Mouse (Mus musculus): ENCODE measurements around the gene Dok7.

The Dok7 gene

DNA sequence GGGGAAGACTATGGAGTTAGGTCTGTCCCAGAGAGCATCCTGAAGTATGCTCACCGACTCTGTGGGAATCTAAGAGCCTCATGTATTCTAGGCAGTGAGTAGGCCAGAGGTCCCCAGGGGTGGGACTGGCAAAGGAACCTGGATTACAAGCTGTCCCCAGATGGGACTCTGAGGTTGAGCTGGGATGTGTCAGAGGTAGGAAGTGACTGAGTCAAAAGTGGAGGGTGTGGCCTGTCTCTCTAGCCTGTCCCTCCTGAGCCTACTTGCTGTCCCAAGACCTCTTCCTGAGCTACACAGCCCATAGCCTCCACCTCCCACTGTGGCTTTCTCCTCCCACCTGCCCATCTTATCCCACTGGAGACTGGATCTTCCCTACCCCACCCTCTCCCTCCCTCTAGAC, 1.6 kb downstream of the Dok7 start:
- no peak for DNase-seq

DNA sequence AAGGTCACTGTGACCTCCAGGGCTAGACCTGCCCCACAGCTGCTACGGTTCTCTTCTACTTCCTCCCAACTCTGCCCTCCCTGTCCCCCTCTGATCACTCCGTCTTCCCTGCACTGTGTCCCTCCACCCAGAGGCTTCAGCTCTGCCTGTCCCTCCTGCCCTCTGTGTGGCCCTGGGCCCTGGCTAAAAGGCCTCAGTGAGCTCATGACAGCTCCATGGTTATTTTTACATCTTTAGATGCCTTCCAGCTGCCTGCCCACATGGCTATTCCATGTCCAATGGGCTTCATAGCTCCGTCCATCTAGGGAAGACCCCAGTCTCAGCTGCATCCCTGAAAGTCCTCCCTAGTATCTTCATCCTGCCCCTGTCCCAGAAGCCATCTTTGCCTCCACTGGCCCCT, 3.5 kb downstream of the Dok7 start:
- no peak for DNase-seq

DNA sequence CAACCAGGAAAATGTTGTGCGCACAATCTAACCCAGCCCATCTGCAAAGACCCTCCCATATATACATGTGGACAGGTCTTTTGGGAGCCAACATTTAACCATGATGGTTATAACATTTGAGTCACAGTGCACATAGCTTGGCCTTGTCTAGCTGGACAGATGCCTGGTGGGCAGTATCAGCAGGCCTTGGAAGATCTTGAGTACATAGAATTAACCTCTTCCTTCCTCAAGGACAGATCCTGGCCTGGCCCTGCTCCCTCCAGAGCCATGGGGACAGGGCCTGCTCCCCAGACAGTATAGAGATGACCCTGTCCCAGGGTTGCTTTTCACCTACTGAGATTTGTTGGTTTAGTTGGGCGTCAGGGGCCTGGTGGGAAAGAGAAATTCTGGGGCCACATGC, 13.3 kb downstream of the Dok7 start:
- DNase-seq = no peak

DNA sequence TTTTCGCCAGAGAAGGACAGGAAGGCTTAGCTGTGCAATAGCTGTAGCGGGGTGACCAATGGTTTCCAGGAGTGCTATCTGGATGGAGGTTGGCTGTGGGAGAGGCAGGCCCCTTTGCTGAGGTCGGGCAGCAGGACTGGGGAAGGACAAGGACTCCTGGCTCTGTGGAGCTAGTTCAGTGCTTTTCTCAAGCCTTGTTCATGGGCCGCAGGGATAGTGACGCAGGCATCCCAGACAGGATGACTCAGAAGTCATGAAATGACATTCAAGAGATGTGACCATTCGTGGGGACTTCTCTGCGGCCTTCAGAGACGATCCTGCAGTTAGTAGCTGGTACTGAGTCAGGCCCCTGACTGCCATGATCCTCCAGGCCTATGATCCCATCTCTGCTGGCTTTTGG, 13.7 kb downstream of the Dok7 start:
- no peak for DNase-seq

DNA sequence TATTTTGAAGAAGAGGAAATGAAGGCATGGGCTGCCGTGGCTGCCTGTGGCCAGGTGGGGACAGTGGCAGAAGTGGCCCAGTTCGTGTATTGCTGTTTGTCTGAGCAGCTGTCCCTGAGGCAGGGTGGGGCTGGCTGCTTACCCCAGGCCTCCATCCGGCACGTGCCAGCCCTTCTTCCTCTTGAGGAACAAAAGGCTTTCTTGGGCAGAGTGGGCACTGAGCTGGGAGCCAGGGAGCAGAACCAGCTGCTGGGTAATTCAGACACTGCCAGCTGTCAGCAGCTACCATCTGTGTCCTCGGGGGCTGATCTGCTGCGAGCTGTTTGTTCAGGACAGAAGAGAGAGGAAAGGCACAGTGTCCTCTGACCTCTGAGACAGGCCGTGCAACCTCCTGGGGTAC, 14.4 kb downstream of the Dok7 start:
- no peak for DNase-seq

DNA sequence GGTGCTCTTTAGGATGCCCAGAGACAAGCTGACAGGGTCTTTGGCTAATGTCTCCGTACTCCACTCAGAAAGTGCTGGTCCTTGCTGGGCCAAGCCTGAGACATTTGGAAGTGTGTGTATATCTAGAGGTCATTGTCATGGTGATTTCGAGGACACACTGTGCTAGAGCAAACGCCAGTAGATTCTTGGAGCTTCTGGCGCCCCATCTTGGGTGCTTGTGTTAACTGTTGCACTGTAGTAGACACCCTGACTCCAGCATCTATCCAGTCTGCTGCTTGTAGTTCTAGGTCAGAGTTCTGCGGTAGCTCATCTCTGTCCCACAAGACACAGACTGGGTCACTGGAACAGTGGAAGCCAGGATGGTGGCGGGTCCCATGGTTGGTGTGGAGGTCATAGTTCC, 15.3 kb downstream of the Dok7 start:
- DNase-seq = no peak

DNA sequence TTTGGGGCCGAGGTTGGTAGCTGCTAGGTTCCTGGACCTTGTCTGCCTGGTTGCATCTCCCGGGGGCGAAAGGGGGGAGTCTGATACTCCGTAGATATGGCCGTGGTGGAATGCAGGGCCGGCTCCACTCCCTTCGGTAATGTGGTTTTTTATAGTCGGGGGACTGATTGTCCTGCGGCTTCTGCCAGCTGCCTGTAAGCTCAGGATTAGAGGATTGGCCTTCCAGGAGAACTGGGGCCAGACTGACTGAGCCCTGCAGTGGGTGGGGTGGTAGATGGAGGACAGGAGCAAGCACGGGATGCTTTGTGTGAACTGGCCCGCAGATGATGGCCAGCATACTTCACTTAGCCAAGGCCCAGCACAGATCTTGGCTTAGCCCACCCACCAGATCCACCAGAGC, 16.7 kb downstream of the Dok7 start:
- no peak for DNase-seq

DNA sequence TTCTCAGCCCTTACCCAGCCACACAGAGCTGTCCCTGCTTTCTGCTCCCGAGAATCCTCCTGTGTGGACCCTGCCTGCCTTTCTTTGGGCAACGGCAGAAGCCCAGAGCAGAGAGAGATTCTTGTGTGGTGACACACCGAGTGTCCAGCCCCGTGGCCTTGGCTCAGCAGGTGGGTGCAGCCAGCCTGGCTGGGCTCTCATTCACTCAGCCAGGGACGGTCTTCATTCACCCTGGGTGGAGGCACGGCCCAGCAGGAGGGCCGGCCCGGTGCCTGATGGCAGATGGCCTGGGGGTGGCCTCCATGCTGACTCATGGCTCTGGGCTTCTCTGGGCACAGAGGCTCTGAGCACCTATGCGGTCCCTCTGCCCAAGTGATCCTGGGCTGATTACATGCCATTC, 17.4 kb downstream of the Dok7 start:
- DNase-seq = peak; percentile 65

DNA sequence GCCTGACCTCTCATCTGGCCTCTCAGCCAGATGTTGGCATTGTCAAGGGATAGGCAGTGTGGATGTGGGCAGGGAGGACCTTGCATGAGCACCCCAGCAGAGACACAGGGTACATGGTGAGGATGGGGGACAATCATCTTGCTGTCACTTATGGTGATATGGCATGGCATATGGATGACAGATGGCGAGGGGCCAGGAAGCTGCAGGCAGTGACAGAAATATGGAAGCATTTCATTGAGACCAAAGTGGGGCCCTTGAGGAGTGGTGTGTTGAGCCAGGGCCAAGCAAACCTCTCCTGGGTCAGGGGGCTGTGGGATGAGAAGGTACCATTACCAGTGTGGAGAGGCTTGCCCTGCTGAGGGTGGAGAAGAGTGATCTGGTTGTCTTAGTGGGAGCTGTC, 19.8 kb downstream of the Dok7 start:
- DNase-seq = no peak

DNA sequence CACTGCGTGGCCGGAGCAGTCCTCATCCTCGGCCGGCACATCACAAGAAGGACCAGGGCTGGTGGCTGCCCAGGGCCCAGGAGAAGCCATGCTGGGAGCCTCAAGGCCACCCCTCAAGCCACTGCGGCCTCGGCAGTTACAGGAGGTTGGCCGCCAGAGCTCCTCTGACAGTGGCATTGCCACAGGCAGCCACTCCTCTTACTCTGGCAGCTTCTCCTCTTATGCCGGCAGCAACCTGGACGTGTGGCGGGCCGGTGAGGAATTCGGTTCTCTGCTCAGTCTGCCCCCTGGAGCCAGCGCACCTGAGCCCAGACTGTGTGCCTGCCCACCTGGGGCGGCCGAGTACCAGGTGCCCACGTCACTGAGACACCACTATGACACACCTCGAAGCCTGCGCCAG, 22.5 kb downstream of the Dok7 start:
- DNase-seq = no peak

DNA sequence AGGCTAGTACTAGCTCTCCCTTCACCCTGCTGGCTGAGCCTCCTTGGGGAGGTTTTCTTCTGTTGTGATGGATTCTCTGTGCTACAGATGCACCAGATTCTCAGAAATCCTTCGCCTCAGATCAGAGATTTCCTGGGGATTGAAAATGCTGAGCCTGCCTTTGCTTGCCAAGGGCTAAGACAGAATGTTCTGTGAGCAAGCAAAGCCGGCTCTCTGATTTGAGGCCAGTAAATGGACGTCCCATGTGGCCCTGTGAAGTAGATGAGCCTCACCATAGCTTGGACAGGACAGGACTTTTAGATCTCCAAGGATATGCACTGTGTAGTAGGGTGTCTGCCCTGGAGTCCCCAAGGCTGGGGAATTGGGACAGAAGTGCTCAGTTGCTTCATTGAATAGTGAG, 28.3 kb downstream of the Dok7 start:
- no peak for DNase-seq

DNA sequence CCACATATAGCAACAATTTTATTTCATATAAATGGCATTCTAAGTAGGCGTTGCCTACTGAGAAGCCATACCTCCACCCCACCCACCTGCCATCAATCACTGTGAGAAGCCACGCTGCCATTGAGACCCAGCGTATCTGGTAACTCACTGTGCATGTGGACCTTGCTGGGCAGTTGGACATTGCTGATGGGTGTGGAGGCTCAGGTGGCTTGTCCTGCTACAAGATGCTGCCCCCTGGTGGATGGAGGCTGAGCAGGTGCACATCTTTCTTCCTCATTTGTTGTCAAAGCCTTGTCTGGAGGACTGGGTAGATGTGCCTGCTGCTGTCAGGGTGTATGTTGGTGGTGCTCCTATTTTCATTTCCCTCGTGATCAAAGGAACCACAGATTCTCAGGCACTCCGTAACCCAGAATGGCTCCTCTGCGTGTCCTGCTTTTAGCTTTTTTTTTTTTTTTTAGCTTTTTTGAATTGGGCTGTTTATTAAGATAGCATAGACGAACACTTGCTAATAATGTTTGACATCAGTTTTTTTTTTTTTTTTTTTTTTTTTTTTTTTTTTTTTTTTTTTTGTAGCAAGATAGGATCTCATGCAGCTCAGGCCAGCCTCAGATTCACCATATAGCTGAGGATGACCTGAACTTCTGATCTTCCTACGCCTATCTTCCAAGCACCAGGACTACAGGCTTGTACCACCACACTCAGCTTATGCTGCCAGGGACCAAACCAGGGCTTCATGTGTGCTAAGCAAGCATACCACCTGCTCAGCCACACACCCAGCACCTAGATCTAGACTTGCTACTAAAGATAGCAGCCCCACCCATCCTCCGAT, 32.4 kb downstream of the Dok7 start:
- peak; percentile 72 for DNase-seq

DNA sequence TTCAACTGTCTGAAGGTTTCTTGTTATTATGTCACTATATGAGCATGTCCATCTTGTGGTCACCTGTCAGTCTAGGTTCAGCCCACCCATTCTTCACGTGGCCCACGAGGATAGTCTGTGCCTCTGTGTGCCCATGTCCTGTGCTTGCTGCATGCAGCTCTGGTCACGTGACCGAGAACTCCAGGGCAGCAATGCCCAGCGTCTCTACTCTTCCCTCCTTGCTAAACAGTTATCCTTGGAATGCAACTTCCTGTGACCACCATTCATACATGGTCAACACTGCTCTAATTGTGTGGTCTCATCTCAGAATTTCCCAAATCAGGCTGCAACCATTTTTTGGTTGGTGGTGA, 33.0 kb downstream of the Dok7 start:
- no peak for DNase-seq

DNA sequence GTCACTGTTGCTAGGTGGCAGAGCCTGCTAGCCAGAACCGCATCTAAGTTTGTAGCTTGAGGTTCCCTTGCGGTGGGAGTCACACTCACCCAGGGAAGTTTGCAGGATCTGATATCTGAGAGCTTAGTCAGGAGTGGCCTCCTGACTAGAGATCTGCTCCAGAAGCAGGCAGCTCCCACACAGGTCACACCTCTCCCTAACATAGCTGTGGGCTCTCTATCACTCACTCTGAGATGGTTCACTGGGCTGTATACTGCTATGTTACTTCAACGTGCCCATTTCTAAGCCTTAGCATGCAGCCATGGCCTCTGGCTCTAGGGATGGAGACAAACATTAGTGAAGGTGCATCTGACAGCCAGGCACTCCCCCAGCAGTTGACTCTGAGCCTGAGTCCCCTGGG, 35.1 kb downstream of the Dok7 start:
- no peak for DNase-seq

DNA sequence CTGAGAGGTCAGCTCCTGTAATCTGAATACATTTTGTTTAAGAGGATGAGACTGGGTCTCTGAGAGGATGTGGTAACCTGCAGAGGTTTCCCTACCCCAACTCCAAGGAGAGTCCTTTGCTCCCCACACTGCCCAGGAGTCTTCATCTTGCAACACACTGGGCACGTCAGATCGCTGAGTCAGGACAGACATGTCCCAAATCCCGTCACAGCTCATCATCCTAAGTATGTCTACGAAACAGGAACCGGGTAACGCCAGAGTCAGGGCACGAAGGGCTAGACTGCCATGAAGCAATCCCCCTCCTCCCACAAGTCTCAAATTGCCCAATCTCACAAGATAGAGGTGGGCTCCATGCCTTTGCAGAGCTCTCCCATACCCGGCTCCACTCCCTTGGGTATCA, 46.5 kb downstream of the Dok7 start:
- no peak for DNase-seq

DNA sequence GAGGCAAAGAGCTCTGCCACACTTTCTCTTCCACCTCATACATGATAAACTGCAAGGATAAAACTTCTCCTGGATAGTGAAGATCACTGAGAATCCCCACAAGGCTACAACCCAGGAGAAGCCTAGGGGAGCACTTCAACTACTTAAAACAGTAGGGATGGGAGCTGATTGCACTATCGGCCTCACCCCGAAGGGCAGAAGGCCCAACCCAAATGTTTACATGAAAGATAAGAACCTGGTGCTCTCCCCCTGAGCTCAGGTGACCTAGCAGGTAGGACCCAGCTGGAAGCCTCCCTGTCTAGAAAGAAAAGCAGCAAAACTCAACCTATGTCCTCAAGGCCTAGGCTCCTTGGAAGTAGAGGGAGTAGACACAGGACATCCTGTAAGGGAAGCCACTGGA, 47.0 kb downstream of the Dok7 start:
- no peak for DNase-seq

DNA sequence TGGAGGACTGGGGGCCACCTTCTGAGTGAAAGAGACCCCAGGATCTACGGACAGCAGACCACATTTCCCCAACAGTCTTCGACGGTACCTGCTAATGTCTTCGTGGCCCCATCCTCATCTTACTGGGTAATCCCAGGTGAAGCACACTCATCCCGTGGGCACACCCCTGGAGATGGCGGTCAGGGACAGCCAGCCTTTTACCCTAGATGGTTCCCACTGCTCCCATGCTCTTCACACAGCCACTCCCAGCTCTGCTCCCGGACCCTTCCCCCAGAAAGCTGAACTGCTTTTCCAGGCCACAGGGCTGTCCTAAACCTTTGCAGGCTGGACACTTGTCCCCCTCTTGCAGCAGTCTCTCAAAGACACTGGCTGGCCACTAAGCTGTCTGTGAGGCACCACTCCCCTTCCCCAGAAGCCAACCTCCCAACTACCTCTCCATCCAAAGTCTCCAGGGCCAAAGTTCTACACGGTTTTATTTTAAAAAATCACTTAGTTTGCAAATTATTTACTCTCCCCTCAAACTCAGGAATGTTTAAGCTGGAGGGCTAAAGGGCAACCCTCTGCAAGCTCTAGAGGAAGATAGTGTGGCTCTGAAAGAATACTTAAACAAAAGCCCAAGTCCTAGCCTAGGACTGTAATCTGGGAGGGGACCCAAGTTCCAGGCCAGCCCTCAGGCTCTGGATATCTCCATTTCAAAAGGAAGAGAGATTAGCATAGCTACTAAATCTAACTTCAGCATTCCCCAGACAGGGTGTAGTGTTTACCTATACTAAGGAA, 47.8 kb downstream of the Dok7 start:
- DNase-seq = no peak

DNA sequence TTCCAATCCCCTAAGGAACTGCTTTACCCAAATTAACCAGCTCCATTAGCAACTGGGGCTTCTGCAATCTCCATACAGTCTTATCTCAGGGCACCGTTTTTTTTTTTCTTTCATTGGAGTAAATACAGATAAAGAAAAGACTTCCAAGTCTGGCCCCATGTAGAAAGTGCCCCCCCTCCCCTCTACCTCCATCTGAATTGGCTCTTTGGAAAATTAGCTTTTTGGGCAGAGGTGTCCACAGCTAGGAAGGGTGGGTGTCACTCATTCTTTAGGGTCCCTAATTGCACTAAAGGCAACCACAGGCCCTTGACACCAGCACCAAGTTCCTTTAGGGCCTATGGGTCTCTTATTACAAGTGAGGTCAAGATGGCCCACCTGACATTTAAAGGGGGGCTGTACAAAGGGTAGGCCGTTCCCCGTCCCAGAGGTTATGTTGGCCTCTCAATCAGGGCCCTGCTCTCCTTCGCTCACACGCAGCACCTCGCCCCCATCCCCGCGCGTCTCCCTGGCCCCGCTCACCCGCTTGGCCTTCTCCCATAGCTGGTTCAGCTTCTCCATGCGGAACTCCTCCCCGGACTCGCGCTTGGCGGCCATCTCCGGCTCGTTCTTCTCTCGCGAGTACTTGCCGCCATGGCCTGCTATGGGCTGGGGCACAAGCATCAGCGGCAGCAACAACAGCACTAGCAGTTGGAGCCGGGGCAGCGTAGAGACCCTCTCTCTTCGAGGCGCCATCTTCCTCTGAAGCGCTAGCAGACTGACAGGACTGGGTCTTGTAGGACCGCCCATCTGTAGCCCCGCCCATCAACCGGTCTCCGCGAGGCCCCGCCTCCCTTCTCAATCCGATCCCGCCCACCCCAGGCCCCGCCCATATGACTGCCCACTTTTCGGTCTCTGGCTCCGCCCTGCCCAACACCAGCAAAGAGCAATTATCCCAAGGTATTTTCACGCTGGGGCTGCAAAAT, 48.7 kb downstream of the Dok7 start, which contains the start of gene Lrpap1:
TSS of gene Lrpap1 (minus strand) at position 807 of the 962 bp plus-strand sequence.
- DNase-seq = peak; percentile 88

DNA sequence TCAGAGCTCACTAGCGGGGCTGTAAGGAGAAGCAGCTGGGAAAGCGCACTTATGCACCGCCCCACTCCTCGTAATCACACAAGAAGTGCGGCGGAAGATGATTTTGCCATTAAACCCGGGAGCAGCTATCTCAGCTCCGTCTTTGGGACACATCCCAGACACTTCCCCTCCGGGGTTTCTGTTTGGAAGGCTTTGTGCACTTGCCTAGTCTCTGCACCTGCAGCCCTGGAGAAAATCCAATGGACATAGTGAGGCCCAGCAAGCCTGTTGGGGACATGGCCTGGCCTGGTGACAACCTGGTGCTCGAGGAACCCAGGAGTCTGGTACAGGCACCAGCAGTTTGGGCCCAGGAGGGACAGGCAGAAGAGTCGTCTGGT, 49.3 kb downstream of the Dok7 start:
- peak; percentile 85 for DNase-seq

DNA sequence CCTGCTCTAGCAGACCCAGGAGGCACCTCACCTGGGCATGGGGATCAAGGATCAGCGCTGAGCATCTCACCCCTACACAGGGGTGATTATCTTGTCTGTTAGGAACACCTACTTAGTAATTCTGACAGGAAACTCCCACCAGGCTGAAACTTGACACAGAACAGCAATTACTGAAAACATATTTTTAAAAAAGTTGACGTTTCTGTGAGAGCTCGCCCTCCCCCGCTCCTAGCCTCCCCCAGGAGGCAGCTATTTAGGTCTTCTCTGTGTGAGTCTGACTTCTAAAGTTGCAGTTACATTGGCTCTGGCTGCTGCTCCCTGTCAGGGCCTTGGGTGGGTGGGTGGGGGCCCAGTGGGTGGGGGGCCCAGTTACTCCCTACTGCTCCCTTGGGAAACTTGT, 55.9 kb downstream of the Dok7 start:
- DNase-seq = no peak

DNA sequence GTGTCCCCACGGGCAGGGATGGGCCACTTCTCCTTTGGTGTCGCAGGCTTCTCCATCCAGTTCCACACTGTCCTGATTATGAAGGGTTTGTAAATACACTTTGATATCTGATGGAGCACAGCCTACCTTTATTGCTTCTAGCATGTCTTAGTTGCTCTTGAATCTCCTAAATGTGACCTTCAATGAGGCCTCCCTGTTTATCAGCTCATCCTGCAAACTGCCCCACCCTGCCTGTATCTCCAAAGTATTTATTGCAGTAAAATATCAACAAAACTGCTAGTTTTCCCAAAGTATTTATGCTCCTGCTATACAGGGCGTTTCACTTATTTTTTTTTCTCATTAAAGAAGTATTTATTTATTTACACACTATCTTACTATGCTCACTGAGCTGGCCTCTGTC, 59.4 kb downstream of the Dok7 start:
- no peak for DNase-seq

DNA sequence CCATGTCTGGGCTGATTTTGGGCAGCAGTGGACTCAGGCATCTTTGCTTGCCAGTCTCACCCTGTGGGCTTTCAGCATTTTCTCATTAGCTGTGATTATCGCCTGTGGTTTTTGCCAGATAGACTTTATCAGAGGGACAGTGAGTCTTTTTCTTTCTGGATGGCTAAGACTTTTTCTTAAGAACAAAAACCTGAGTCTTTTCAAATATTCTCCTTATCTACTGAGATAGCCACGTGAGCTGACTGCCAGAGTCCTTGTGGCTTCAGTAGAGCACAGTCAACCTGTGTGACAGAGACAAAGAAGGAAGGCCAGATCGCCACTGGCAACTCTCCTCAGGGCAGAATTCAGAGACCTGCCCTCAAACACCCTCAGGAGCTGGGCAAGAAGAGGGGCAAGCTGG, 61.1 kb downstream of the Dok7 start:
- no peak for DNase-seq

DNA sequence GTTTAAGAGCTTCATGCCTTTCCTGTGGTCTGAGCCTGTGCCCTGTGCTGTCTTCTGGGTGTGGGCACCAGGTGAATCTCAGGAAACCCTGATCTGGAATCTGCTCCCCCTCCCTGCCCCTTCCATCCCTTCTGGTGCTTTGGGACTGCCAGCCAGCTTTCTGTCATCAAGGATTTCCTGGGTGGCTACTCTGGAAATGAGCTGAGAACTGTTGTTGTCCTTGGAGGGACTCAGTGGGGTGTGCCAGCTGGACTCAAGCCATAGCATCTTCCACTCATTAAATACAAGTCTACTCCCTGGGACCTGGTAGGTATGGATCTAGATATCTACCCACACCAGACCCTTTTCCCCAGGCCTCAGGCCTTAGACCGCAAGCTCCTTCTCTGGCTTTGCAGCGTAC, 61.9 kb downstream of the Dok7 start:
- DNase-seq = peak; percentile 75
